Mouse (Mus musculus): ENCODE data around the gene Hoxb5. TPM values are rescaled to one million over a fixed set of nuclear protein-coding genes. Genes with fewer than 3 reads are reported as not detected.

Hoxb5 gene
- polyA plus RNA-seq, 1 experiment from 2014 or later = 33.1 TPM

- H3K4me3 ChIP-seq (ENCODE audit: low read depth, low read length) = no peak overlapping the region
- H3K9me3 ChIP-seq (ENCODE audit: control insufficient read depth, low read length) = no peaks in the 10 kb centered on the region
- no peaks in the 10 kb centered on the region for H3K4me1 ChIP-seq (replicated peaks; ENCODE audit: control insufficient read depth, insufficient read depth, low read length)
- no peaks in the 10 kb centered on the region for H3K36me3 ChIP-seq (ENCODE audit: control insufficient read depth, insufficient read depth, low read length)
- no peak overlapping the region; the same call in 1 of the 2 replicates for H3K4me2 ChIP-seq (replicated peaks; ENCODE audit: low read depth, low read length)
- ATAC-seq (ENCODE audit: low FRiP score) (no peak), DNase-seq (ENCODE audit: low spot score) (no peak)
- peaks cover 90% of the 10 kb centered on the region for H3K27me3 ChIP-seq (ENCODE audit: control insufficient read depth, insufficient read depth, low read length)
- 2% methylated on average over 31 of the region's 31 CpGs for WGBS
- 0 out of 2 replicates have a peak overlapping the region, but pooled peaks have one; percentile 7 for H3K9ac ChIP-seq (ENCODE audit: low read depth, low read length)
- no peak overlapping the region for H3K27ac ChIP-seq (ENCODE audit: low read depth, low read length)
These were observed 23.5 kb upstream of the Hoxb5 start for GRCm38 (mm10) chr11:96279421-96280233.

GRCm38 (mm10) chr11:96280399-96281378 lies 22.4 kb upstream of the Hoxb5 start:
- Histone ChIP-seq H3K9ac (ENCODE audit: low read depth, low read length) (no peak overlapping the region), H3K27ac (ENCODE audit: low read depth, low read length) (no peak overlapping the region), H3K4me2 (replicated peaks; ENCODE audit: low read depth, low read length) (no peak overlapping the region), H3K36me3 (ENCODE audit: control insufficient read depth, insufficient read depth, low read length) (no peaks in the 10 kb centered on the region), H3K4me3 (ENCODE audit: low read depth, low read length) (no peak overlapping the region), H3K9me3 (ENCODE audit: control insufficient read depth, low read length) (no peaks in the 10 kb centered on the region), H3K4me1 (replicated peaks; ENCODE audit: control insufficient read depth, insufficient read depth, low read length) (no peaks in the 10 kb centered on the region; the same call in 1 of the 2 replicates), H3K27me3 (ENCODE audit: control insufficient read depth, insufficient read depth, low read length) (peaks cover 89% of the 10 kb centered on the region)
- no peak for DNase-seq (ENCODE audit: low spot score)
- 8% methylated on average over 8 of the region's 8 CpGs for WGBS
- ATAC-seq (ENCODE audit: low FRiP score) = no peak

GRCm38 (mm10) chr11:96281396-96281795 lies 21.7 kb upstream of the Hoxb5 start:
- no peaks in the 10 kb centered on the region; the same call in 1 of the 2 replicates for H3K4me1 ChIP-seq (replicated peaks; ENCODE audit: control insufficient read depth, insufficient read depth, low read length)
- H3K9ac ChIP-seq (ENCODE audit: low read depth, low read length) = no peak overlapping the region
- DNase-seq (ENCODE audit: low spot score) (no peak), ATAC-seq (ENCODE audit: low FRiP score) (no peak)
- no peaks in the 10 kb centered on the region for H3K9me3 ChIP-seq (ENCODE audit: control insufficient read depth, low read length)
- no peak overlapping the region for H3K27ac ChIP-seq (ENCODE audit: low read depth, low read length)
- no peak overlapping the region for H3K4me3 ChIP-seq (ENCODE audit: low read depth, low read length)
- H3K27me3 ChIP-seq (ENCODE audit: control insufficient read depth, insufficient read depth, low read length) = peaks cover 88% of the 10 kb centered on the region
- no peak overlapping the region for H3K4me2 ChIP-seq (replicated peaks; ENCODE audit: low read depth, low read length)
- 4% methylated on average over 18 of the region's 18 CpGs for WGBS
- no peaks in the 10 kb centered on the region for H3K36me3 ChIP-seq (ENCODE audit: control insufficient read depth, insufficient read depth, low read length)

- Histone ChIP-seq H3K9me3 (ENCODE audit: control insufficient read depth, low read length) (no peaks in the 10 kb centered on the region), H3K4me2 (replicated peaks; ENCODE audit: low read depth, low read length) (no peak within 1 kb of the TSS), H3K4me1 (replicated peaks; ENCODE audit: control insufficient read depth, insufficient read depth, low read length) (no peaks in the 10 kb centered on the region; the same call in 1 of the 2 replicates), H3K36me3 (ENCODE audit: control insufficient read depth, insufficient read depth, low read length) (no peaks in the 10 kb centered on the region), H3K27ac (ENCODE audit: low read depth, low read length) (peak within 1 kb of the TSS; percentile 76; the same call in 1 of the 2 replicates), H3K27me3 (ENCODE audit: control insufficient read depth, insufficient read depth, low read length) (peaks cover 88% of the 10 kb centered on the region), H3K9ac (ENCODE audit: low read depth, low read length) (no peak within 1 kb of the TSS; the same call in 1 of the 2 replicates), H3K4me3 (ENCODE audit: low read depth, low read length) (peak within 1 kb of the TSS; percentile 37)
- WGBS = 2% methylated on average over 27 of the region's 27 CpGs
- no peak for DNase-seq (ENCODE audit: low spot score)
- ATAC-seq (ENCODE audit: low FRiP score) = no peak
These were observed 21.1 kb upstream of the Hoxb5 start, which contains the start of gene Hoxb8 for GRCm38 (mm10) chr11:96281855-96282570. Hoxb8 (plus strand) TSS chr11:96281905.

GRCm38 (mm10) chr11:96282795-96283430 lies 20.2 kb upstream of the Hoxb5 start:
- Histone ChIP-seq H3K4me3 (ENCODE audit: low read depth, low read length) (peak overlapping the region; percentile 37), H3K9me3 (ENCODE audit: control insufficient read depth, low read length) (no peaks in the 10 kb centered on the region), H3K27me3 (ENCODE audit: control insufficient read depth, insufficient read depth, low read length) (peaks cover 88% of the 10 kb centered on the region), H3K4me1 (replicated peaks; ENCODE audit: control insufficient read depth, insufficient read depth, low read length) (no peaks in the 10 kb centered on the region; the same call in none of the 2 replicates), H3K4me2 (replicated peaks; ENCODE audit: low read depth, low read length) (peak overlapping the region; percentile 18; the same call in 1 of the 2 replicates), H3K27ac (ENCODE audit: low read depth, low read length) (peak overlapping the region; percentile 76), H3K36me3 (ENCODE audit: control insufficient read depth, insufficient read depth, low read length) (no peaks in the 10 kb centered on the region), H3K9ac (ENCODE audit: low read depth, low read length) (peak overlapping the region; percentile 39)
- WGBS = under 1% methylated on average over 49 of the region's 49 CpGs
- ATAC-seq (ENCODE audit: low FRiP score) (peak; percentile 20; the same call in 1 of the 2 replicates), DNase-seq (ENCODE audit: low spot score) (no peak)

- H3K4me1 ChIP-seq (replicated peaks; ENCODE audit: control insufficient read depth, insufficient read depth, low read length) = no peaks in the 10 kb centered on the region; the same call in none of the 2 replicates
- H3K36me3 ChIP-seq (ENCODE audit: control insufficient read depth, insufficient read depth, low read length) = no peaks in the 10 kb centered on the region
- no peak for ATAC-seq (ENCODE audit: low FRiP score)
- H3K27ac ChIP-seq (ENCODE audit: low read depth, low read length) = peak overlapping the region; percentile 76
- H3K27me3 ChIP-seq (ENCODE audit: control insufficient read depth, insufficient read depth, low read length) = peaks cover 88% of the 10 kb centered on the region
- peak overlapping the region; percentile 65 for H3K9ac ChIP-seq (ENCODE audit: low read depth, low read length)
- peak overlapping the region; percentile 39 for H3K4me2 ChIP-seq (replicated peaks; ENCODE audit: low read depth, low read length)
- H3K4me3 ChIP-seq (ENCODE audit: low read depth, low read length) = peak overlapping the region; percentile 37
- H3K9me3 ChIP-seq (ENCODE audit: control insufficient read depth, low read length) = no peaks in the 10 kb centered on the region
- WGBS = under 1% methylated on average over 35 of the region's 49 CpGs
- DNase-seq (ENCODE audit: low spot score) = no peak
These were observed 18.9 kb upstream of the Hoxb5 start for GRCm38 (mm10) chr11:96284041-96284749.

- peak; percentile 71 for ATAC-seq (ENCODE audit: low FRiP score)
- peak overlapping the region; percentile 37 for H3K4me3 ChIP-seq (ENCODE audit: low read depth, low read length)
These were observed 18.1 kb upstream of the Hoxb5 start for GRCm38 (mm10) chr11:96284774-96285734.

More at GRCm38 (mm10) chr11:96284774-96285734, 18.1 kb upstream of the Hoxb5 start:
- Histone ChIP-seq H3K9ac (ENCODE audit: low read depth, low read length) (peak overlapping the region; percentile 65), H3K9me3 (ENCODE audit: control insufficient read depth, low read length) (no peaks in the 10 kb centered on the region), H3K4me2 (replicated peaks; ENCODE audit: low read depth, low read length) (peak overlapping the region; percentile 39), H3K4me1 (replicated peaks; ENCODE audit: control insufficient read depth, insufficient read depth, low read length) (no peaks in the 10 kb centered on the region; the same call in none of the 2 replicates), H3K27ac (ENCODE audit: low read depth, low read length) (peak overlapping the region; percentile 76; the same call in 1 of the 2 replicates), H3K36me3 (ENCODE audit: control insufficient read depth, insufficient read depth, low read length) (no peaks in the 10 kb centered on the region), H3K27me3 (ENCODE audit: control insufficient read depth, insufficient read depth, low read length) (peaks cover 87% of the 10 kb centered on the region)
- 1% methylated on average over 27 of the region's 37 CpGs for WGBS
- no peak for DNase-seq (ENCODE audit: low spot score)

All from hindbrain, embryonic 11.5 days (tissue).